Mouse (Mus musculus) urinary bladder, postnatal 10 days (tissue): ENCODE data around the gene Psma3.

Source experiments
- DNase-seq: peaks from one replicate; pipeline ENCODE4 v3.0.0; 2022; ENCODE audit warnings: low spot score

The Psma3 gene

DNA sequence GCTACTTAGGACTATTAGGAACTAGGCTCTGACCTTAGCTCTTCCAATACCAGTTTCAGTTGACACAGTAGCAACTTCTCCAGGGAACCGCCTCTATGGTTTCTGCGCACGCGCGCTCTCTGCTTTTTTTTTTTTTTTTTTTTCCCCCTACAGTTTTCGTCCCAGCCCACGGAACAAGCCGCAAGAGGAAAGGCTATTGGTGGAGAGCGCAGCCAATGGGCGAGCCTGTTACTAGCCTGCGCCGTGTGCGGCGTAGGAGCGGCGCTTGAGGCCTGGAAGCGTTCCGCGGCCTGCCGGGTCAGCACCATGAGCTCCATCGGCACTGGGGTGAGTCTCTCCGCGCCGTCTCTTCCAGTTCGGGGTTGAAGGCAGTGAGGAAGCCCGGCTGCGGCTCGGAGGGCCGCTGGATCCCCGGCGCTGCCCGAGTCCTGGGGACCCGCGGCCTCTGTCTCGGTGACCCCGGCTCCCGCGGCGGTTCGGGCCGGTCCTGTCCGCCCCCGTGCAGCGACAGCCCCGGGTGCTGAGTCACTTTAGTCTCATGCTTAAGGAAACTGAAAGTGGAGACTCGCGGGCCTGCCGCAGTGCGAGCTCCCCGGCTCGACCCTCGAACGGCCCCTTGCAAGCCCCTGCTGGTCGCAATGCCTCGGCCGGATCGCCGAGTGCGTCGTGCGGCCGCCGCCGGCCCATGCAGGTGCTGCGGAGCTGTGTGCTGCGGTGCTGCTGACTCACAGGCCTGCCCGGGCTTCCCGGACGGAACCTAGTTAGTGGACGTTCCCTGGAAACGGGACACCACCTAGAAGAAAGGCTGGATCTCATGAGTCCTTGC lies at the start of gene Psma3:
Gene Psma3 (plus strand): TSS at position 181 of the 826 bp plus-strand sequence.
- peak; percentile 53 for DNase-seq

GRCm38 (mm10) chr12:70929781-70930180 lies 44.6 kb upstream of the Psma3 start:
- DNase-seq, result no peak

- DNase-seq, result no peak
Measured at GRCm38 (mm10) chr12:70937150-70937549, 37.3 kb upstream of the Psma3 start.

GRCm38 (mm10) chr12:70937571-70938384 lies 36.6 kb upstream of the Psma3 start, which contains the start of gene Actr10:
Gene Actr10, plus strand, starts transcription at chr12:70937857.
- DNase-seq, result peak; percentile 69

DNA sequence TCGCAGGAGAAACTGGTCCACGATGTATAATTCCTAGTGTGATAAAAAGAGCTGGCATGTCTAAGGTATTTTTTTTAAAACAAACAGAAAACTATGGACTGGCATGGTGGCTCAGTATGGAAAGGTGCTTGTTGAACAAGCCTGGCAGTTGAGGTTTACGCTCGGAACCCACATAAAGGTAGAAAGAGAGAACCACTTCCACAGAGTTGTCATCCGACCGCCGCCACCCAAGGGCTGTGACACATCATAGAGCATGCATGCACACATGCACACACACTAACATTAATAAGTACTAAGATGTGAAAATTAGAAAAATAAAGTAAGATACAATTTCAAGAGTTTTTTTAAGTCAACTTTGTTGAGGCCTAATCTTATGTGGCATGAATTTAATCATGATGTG lies 33.6 kb upstream of the Psma3 start:
- DNase-seq, result no peak

DNA sequence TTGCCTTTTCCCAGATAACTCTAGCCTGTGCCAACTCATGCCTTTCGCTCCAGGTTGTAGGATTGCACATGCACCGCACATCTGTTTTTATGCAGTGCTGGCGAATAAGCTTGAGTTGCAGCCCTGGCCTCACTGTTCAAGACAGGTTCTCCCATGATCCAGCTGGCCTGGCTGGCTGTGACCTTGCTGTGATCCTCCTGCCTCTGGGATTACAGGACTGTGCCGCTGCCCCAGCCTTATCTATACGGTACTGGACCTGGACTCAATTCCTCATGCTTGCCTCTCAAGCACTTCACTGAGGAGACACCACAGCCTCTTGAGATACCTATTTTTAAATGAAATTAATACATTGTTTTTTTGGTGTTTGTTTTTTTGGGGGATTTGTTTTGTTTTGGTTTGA lies 30.2 kb upstream of the Psma3 start:
- DNase-seq, result no peak

GRCm38 (mm10) chr12:70946585-70947256 lies 27.7 kb upstream of the Psma3 start:
- DNase-seq, result no peak

- DNase-seq, result no peak
Measured at GRCm38 (mm10) chr12:70958640-70959039, 15.8 kb upstream of the Psma3 start.

DNA sequence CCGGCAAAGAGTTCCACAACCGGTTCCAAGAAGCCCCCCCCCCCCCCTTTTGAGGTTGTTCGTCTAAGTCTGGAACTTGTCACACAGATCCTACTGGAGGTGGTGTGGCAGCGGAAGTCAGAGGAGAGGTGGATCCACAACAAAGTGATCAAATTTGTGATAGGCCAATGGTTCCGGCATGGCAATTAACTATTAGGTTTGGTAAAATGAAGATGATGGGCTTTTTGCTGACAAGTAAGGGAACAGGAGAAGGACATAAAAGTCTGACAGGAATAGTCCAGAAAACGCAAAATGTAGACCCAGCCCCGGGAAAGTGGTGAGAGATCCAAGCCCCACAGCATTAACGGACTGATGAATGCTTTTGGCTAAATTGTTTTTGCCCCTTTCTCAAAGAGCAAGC lies 6.8 kb upstream of the Psma3 start:
- no peak for DNase-seq

GRCm38 (mm10) chr12:70968141-70968790 lies 6.2 kb upstream of the Psma3 start:
- DNase-seq, result peak; percentile 41

GRCm38 (mm10) chr12:70968791-70969307 lies 5.6 kb upstream of the Psma3 start:
- DNase-seq, result peak; percentile 60

DNA sequence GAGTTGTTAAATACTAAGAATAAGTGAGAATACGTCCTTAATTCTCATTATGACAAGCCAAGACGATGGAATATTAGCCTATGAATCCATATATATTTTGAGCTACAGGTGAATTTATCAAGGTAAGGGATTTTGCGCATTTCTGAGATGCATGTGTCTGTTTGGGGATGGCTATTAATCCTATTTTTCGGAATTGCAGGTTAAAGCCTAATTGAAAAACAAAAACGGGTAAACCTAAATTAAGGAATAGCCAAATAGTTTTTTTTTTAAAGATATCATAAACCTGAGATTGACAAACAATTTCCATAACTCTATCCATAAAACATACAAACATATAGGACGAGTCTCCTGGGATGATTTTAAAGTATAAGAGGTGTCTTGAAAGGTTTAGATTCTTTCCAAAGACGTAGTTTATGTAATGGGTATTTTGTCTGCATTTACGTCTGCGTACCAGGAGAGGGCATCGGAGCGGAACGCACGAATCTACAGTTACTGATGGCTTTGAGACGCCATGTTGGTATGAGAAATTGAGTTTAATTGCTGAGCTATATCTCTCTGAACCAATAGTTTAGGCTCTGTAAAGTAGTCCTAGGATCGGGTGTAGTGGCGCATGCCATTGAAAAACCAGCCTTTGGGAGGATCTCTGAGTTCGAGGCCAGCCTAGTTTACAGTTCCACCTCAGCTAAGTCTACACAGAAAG lies 4.8 kb upstream of the Psma3 start:
- DNase-seq, result no peak

- DNase-seq, result no peak
Measured at GRCm38 (mm10) chr12:70973831-70974230, 590 bp upstream of the Psma3 start.

GRCm38 (mm10) chr12:70975406-70975805 lies 985 bp downstream of the Psma3 start:
- DNase-seq, result no peak

- no peak for DNase-seq
Measured at GRCm38 (mm10) chr12:70975891-70976290, 1.5 kb downstream of the Psma3 start.

- DNase-seq, result no peak
Measured at GRCm38 (mm10) chr12:70978345-70978744, 3.9 kb downstream of the Psma3 start.

DNA sequence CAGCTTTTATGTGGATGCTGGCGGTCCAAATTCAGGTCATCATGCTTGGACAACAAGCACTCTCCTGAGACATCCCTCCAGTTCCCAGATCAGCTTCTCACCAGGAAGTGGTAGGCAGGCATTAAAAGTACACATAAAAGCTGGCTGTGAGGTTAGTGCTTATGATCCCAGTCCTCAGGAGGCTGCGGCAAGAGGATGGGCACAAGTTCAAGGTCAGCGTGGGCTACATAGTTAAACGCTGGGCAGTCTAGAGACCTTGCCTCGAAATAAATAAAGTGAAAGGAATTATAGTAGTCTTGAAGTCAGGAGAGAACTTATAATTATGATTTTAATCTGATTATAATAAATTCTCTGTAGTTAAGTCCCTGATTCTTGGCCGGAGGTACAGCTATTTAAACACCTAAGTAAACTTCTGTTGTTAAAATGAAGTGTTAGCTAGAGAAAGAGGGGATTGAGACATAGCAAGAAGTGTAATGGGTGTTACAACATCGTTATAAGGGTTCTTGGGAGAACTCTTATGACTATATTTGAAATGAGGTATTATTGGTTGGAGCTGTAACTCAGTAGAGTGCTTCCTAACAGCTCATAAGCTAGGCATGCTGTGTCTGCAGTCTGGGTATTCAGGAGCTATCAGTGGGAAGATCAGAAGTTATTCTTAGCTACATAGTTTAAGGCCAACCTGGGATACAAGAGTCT lies 10.6 kb downstream of the Psma3 start:
- no peak for DNase-seq

GRCm38 (mm10) chr12:70997225-70997624 lies 22.8 kb downstream of the Psma3 start:
- no peak for DNase-seq

DNA sequence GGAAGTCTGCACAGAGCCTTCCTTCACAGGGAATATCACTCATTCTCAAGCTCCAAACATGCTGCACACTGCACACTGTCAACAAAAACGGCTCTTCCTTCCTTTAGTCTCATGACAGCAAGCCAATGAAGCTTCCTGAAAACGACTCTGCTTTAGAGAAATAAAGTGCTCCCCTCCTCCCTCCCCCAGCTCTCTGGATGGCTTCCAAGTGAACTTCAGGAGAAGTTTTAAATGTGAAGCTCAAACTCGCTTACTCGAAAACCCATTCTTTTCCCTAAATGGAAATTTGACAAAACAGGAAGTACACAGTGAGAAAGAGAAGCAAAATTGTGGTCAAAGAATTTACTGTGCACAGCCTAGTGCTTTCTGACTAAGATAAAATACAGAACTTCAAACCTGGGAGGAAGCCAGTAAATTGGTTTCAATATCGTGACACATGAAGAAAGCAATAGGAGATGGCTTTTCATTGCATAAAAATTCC lies 25.0 kb downstream of the Psma3 start:
- no peak for DNase-seq

- DNase-seq, result no peak
Measured at GRCm38 (mm10) chr12:71000344-71000743, 25.9 kb downstream of the Psma3 start.
